Mouse (Mus musculus): ENCODE data around the gene Gm49416. TPM values are rescaled to one million over a fixed set of nuclear protein-coding genes. Genes with fewer than 3 reads are reported as not detected.

The Gm49416 gene
- total RNA-seq, 2 experiments from 2014 or later, result 1.0 to 4.2 TPM

DNA sequence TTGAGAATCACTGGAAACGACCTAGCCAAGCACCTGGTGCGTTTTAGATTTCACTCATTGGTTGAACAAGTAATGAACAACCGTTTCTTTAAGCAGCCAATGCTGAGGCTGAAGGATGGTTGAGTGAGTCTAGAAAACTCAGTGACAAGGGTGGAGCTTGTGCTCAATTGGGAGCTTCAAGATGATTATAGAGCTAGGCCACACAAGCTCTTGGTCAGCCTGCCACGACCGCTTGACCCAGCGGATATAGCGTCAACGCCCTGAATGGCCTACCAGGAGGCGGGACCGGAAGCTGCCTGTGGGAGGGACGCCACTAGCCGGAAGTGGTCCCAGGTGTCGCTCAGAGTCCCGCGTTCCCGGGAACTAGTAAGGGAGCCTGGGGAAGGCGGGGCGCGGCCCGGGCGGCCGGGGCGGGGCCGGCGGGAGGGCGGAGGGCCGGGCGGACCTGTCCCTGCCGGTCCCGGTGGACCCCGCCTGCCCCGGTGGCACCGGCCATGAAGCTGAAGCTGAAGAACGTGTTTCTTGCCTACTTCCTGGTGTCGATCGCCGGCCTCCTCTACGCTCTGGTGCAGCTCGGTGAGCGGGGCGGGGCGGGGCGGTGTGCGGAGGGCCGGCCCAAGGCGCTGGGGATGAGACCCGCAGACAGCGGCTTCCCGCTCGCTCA is 31.5 kb downstream of the Gm49416 start, which contains the start of gene B3gat3:
Gene B3gat3, plus strand, starts transcription at position 302 of the 664 bp plus-strand sequence.
- peak; percentile 98 for DNase-seq

DNA sequence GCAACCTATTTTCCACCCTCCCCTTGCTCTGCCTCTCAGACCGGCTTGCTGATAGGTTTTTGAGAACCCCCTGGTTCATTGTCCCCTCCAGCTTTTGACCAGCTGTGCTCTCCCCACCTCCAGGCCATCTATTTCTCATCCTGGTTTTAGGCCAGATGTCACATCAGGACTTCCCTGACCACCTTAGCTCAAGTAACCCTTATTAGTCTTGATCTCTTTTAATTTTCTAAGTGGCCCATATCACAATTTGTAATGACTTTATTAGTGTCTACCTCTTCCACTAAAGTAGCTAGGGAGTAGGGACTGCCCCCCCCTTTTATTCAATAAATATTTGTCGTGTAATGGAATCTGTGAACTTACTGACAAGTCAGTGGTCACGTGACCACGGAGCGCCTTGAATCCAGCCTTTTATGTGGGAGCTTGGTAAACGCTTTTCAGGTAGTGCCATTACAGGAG is 32.1 kb downstream of the Gm49416 start:
- peak in 1 of 2 experiments; percentile 40 for DNase-seq

- no peak for DNase-seq
Measured at GRCm38 (mm10) chr19:8921741-8922140, 33.0 kb downstream of the Gm49416 start.

GRCm38 (mm10) chr19:8926766-8927165 is 38.0 kb downstream of the Gm49416 start:
- no peak for DNase-seq

DNA sequence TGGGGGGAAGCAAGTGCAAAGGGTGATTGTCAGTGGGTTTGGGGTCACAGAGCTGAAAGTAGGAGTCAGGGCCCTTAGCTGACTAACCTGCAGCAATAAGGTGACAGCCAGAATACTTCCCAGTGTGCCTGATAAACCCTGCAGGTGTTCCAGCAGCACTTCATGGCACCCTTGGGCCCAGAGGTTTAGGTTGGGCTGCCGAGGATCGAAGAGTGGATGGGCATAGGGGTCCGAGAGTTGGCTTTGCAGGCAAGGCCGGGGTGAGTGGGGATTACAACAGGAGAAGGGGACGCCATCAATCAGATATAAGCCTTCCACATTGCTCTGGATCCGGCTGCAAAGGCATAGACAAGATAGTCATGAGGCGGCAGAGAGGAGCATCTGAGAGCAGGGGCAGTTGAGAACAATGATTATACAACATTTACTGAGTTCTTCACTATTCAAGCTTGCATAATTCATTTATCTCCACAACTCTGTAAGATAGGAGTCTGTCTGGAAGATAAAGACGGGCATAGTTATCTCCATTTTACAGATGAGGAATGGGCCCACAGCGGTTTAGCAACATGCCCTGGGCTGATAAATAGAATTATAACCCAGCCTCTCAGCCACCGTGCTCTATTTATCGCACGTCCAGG is 39.3 kb downstream of the Gm49416 start:
- DNase-seq, result no peak

- DNase-seq, result peak in 1 of 2 experiments; percentile 28
Measured at GRCm38 (mm10) chr19:8928689-8929223, 40.0 kb downstream of the Gm49416 start.

- DNase-seq, result peak; percentile 96
Measured at GRCm38 (mm10) chr19:8929224-8930088, 40.7 kb downstream of the Gm49416 start, which contains the start of the genes Rom1 and Eml3. Gene Rom1 (minus strand): TSS chr19:8929356. Gene Eml3 (plus strand): TSS chr19:8929552.

- no peak for DNase-seq
Measured at GRCm38 (mm10) chr19:8930117-8930516, 41.4 kb downstream of the Gm49416 start.

GRCm38 (mm10) chr19:8930771-8931170 is 42.0 kb downstream of the Gm49416 start:
- no peak for DNase-seq

DNA sequence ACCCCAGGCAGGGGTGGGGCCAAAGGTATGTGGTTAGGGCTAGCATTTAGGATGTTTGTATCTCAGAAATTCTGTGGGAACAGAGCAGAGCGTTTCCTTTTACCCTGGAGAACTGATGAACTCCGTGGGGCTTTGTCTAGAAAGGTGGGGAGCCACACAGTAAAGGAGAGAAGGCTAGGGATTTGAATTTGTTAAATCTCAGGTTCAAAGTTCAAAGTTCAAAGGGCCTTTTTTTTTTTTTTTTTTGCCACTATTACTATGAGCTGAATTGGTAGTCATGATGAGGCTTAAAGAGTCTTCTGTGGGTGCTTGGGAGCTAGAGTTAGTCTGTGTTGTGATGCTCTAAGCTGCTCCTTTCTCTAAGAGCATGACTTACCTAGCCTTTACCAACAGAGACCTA is 48.0 kb downstream of the Gm49416 start:
- DNase-seq, result no peak

GRCm38 (mm10) chr19:8940526-8941133 is 51.9 kb downstream of the Gm49416 start:
- no peak for DNase-seq

GRCm38 (mm10) chr19:8941136-8941514 is 52.4 kb downstream of the Gm49416 start:
- DNase-seq, result no peak

- peak; percentile 96 to 98 for DNase-seq
Measured at GRCm38 (mm10) chr19:8941515-8942217, 52.9 kb downstream of the Gm49416 start, which contains the start of gene Mta2. Gene Mta2 (plus strand): TSS chr19:8941875.

DNA sequence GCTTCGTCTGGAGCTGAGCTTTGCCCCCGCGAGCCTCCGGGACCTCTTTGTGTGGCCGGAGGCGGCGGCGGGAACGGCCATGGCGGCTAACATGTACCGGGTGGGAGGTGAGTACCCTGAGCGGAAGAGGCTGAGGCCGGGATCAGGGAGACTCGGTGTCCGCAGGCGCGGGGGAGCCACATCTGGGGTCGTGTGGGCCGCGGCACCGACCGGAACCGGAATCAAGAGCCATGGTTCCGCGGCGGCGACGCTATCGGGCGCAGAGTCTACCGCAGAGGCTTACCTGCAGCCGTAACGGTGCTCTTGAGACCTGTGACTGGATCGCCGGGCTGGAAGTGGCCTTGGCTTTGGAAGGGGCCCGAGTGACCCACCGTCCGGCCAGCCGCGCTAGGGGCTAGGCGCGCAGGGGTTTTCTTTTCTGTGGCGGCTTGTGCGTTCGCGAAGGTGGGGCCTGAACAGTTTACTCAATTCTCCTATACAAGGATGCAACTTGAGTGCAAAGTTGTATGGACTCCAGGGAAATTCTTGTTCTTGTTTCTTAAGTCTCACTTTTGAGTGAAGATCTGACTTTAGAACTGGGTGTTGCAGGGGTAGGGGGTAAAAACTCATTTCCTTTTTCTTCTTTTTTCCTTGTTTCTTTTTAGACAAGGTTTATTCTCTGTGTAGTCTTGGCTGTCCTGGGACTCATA is 53.7 kb downstream of the Gm49416 start:
- peak; percentile 59 to 77 for DNase-seq

- DNase-seq, result no peak
Measured at GRCm38 (mm10) chr19:8943047-8943446, 54.3 kb downstream of the Gm49416 start.

- no peak for DNase-seq
Measured at GRCm38 (mm10) chr19:8944062-8944461, 55.3 kb downstream of the Gm49416 start.

DNA sequence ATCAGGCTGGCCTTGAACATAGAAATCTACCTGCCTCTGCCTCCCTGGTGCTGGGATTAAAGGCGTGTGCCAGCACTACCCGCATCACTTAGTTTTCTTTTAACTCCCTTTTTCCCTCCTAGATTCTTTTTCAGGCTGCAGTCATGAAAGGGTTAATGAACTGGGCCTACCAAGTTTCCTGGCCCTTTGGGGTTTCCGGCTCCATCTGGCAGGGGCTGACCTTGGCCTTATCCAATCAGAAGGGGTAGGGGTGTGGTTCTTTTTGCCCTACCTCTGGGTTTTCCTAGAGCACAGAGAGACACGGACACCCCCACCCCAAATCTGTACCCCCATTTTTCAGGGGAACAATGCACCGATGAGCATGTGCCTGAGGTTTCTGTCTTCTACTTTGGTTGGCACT is 56.0 kb downstream of the Gm49416 start:
- DNase-seq, result peak; percentile 81 to 88
